Mouse (Mus musculus): ENCODE measurements around the gene Olfr1513.
A peak's percentile ranks its signal among the peaks of the same experiment; 100 is the strongest.
"Not testable (repeated sequence)": the region's sequence is repeated elsewhere in the genome, so short reads cannot be mapped to it uniquely, and the experiment has no call there.

Olfr1513 gene

GRCm38 (mm10) chr14:52356308-52356707, at the start of gene Olfr1513:
TSS of gene Olfr1513 (minus strand) at chr14:52356408.
- DNase-seq: no peak

GRCm38 (mm10) chr14:52397279-52397678, 41.1 kb upstream of the Olfr1513 start, which contains the start of gene Olfr1511:
TSS of gene Olfr1511 (minus strand) at chr14:52397379.
- DNase-seq: no peak

DNA sequence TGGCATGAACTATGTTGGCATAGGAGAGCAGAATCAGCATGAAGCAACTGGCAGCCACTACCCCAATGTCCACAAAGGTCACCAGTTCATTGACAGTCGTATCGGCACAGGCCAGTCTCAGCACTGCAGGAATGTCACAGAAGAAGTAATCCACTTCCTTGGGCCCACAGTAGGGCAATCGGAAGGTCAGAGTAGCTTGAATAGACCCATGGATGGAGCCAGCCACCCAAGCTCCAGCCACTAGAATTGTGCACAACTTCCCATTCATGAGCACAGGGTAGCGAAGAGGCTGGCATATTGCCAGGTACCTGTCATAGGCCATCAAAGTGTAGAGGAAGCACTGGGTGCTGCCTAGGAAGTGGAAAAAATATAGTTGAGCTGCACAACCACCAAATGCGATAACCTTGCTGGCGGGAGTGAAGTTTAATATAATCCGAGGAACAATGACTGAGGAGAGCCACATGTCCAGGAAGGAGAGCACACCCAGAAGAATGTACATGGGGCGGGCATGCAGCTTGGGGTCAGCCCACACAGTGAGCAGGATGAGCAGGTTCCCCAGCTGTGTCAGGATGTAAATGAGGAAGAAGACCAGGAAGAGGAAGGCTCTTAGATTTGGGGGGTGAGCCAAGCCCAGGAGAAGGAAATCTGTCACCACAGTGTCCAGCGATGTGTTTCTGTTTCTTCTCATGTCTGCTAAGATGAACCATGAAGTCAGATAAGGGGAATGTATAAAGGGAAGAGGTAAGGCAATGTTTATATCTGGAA, 34.1 kb upstream of the Olfr1513 start:
- DNase-seq: not testable (repeated sequence)

GRCm38 (mm10) chr14:52379068-52379467, 22.9 kb upstream of the Olfr1513 start, which contains the start of gene Olfr1512:
TSS of gene Olfr1512 (minus strand) at chr14:52379168.
- DNase-seq: no peak

DNA sequence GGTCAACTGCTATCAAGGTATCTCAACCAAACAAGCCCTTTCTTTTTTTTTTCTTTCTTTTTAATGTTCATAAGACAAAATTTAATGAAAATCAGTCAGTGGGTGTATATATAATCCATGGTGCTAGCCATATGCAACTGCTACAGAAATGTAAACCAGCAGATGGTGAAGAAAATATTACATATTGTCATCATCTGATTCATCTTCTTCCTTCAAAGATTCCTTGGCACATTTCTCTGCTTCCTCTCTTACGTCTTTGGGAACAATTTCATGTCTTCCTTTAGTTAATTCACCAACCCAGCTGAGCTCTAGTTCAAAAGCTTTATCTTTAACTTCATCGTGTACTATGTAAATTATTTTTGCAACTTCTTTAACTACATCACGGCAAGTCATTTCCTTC, 12.5 kb upstream of the Olfr1513 start:
- no peak for DNase-seq

DNA sequence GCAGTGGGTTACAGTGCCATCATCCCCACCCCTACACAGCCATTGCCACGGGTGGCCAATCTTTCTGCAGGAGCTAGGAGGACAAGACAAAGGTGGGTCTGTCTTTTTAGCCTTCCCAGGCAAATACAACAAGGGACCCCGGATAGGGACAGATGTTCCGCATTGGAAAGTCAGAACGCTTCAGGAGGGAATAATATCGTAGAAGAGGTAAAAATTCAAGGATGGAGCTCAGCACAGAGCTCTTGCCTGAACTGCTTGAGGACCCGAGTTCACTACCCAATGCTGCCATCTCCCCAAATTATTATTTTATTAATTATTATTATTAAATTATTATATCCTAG, 16.7 kb downstream of the Olfr1513 start:
- DNase-seq: no peak

GRCm38 (mm10) chr14:52338751-52339511, 17.3 kb downstream of the Olfr1513 start:
- DNase-seq: peak; percentile 40 to 73

- no peak for DNase-seq
Measured at GRCm38 (mm10) chr14:52332171-52332570, 24.0 kb downstream of the Olfr1513 start.

DNA sequence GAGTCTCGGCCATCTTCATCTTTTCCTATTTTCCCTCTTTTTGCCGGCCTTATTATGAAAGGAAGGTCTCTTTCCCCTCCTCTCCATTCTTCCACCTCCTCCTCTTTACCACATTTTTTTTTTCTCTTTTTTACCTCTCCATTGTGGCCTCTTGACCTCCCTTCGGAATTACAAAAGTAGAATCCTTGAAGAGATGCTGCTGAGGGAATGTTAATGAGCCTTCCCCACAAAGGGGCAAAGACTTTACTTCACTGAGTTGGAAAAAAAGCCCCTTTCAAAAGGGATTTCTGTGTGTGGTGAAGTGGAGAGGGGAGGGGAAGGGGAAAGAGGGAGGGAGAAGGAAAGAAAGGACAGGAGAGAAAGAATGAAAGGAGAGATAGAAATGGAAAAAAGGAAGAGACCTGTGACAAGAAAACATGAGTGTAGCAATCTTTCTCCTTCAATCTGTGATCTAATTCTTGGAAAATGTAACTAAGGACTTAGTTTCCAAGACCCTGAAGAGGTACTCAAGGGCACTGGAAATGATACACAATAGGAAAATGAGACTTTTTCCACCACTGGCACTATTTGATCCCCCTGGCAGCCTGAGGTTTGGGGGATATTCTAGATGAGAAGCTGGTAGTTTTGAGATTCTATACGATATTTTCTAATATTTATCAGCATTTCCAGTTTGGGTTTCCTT, 25.0 kb downstream of the Olfr1513 start:
- no peak for DNase-seq

- no peak for DNase-seq
Measured at GRCm38 (mm10) chr14:52327910-52328812, 28.0 kb downstream of the Olfr1513 start, which contains the start of gene Sall2. TSS of gene Sall2 (minus strand) at chr14:52328762.

- no peak for DNase-seq
Measured at GRCm38 (mm10) chr14:52327375-52327901, 28.8 kb downstream of the Olfr1513 start.

DNA sequence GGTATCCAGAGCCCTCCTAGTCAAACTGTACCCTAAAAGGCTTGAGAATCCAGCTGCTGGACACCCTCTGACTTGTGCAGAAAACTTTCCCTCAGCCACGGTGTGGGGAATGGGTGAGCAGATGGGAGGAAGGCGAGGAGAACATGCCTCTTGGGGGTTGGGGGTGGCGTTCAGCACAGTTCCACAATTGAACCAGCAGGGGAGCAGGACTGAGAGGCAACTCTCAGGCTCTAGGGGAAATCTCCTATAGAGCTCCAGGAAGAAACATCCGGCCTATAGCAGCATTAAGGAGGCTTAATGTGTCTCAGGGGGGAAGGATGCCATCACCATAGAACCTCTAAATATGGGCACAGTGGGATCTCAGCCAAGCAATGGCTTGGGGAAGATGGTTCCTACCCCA, 30.3 kb downstream of the Olfr1513 start:
- DNase-seq: no peak

GRCm38 (mm10) chr14:52319361-52319760, 36.8 kb downstream of the Olfr1513 start:
- no peak for DNase-seq

GRCm38 (mm10) chr14:52316441-52317225, 39.6 kb downstream of the Olfr1513 start:
- peak; percentile 27 to 50 for DNase-seq

GRCm38 (mm10) chr14:52315792-52316440, 40.3 kb downstream of the Olfr1513 start:
- peak; percentile 69 to 77 for DNase-seq

GRCm38 (mm10) chr14:52315283-52315780, 40.9 kb downstream of the Olfr1513 start:
- peak in 1 of 2 experiments; percentile 13 for DNase-seq

- peak in 1 of 2 experiments; percentile 16 for DNase-seq
Measured at GRCm38 (mm10) chr14:52314808-52315150, 41.4 kb downstream of the Olfr1513 start.

- DNase-seq: no peak
Measured at GRCm38 (mm10) chr14:52313931-52314807, 42.0 kb downstream of the Olfr1513 start.

- DNase-seq: no peak
Measured at GRCm38 (mm10) chr14:52310906-52311305, 45.3 kb downstream of the Olfr1513 start.

All from cerebellum, postnatal 36 days (tissue).